Mouse (Mus musculus) hindbrain, embryonic 14.5 days (tissue): Measurements from ENCODE around the gene Sdc4. TPM values are rescaled to one million over a fixed set of nuclear protein-coding genes. Genes with fewer than 3 reads are reported as not detected.

Source experiments
- ATAC-seq: fragments of 200-750 bp; cut with Nextera tagmentation; 2 replicates; pipeline ENCODE4 v1.8.0; 2017; ENCODE audit warnings: moderate number of reproducible peaks, mild to moderate bottlenecking, moderate TSS enrichment, moderate library complexity; ENCODE audit not compliant: low FRiP score
- DNase-seq: peaks from one replicate; pipeline ENCODE4 v3.0.0-alpha.2; 2015; ENCODE audit warnings: low spot score
- H3K27ac ChIP-seq: fragments of 300-500 bp; sonication (generic); 2 replicates; pipeline ENCODE4 v1.5.1; 2014; ENCODE audit warnings: mild to moderate bottlenecking, moderate library complexity
- H3K27me3 ChIP-seq: fragments of 300-500 bp; sonication (generic); 2 replicates; pipeline ENCODE4 v1.6.1; 2014; ENCODE audit warnings: mild to moderate bottlenecking, low read length, mixed read lengths; ENCODE audit not compliant: control insufficient read depth, insufficient read depth
- H3K36me3 ChIP-seq: fragments of 300-500 bp; sonication (generic); replicated peaks from 2 replicates; pipeline ENCODE4 v1.6.1; 2014; ENCODE audit not compliant: control insufficient read depth, insufficient read depth
- H3K4me1 ChIP-seq: fragments of 300-500 bp; sonication (generic); replicated peaks from 2 replicates; pipeline ENCODE4 v1.6.1; 2014; ENCODE audit warnings: antibody characterized with exemption, low read length, mixed read lengths; ENCODE audit not compliant: control insufficient read depth, insufficient read depth
- H3K4me2 ChIP-seq: fragments of 300-500 bp; sonication (generic); replicated peaks from 2 replicates; pipeline ENCODE4 v1.6.1; 2014; ENCODE audit warnings: mild to moderate bottlenecking, moderate library complexity
- H3K4me3 ChIP-seq: fragments of 300-500 bp; sonication (generic); replicated peaks from 2 replicates; pipeline ENCODE4 v1.5.1; 2014; ENCODE audit warnings: mild to moderate bottlenecking, low read length
- H3K9ac ChIP-seq: fragments of 300-500 bp; sonication (generic); 2 replicates; pipeline ENCODE4 v1.6.1; 2014
- H3K9me3 ChIP-seq: fragments of 300-500 bp; sonication (generic); 2 replicates; pipeline ENCODE4 v1.6.1; 2016; ENCODE audit warnings: low read length; ENCODE audit not compliant: control insufficient read depth
- WGBS: fragments of 180-500 bp; shearing (Covaris S2); extraction: QIAGEN DNeasy Blood & Tissue Kit; methylation state at CpG from one replicate; pipeline ENCODE4 v1.1.7; 2014; 5-methylcytosine and 5-hydroxymethylcytosine counted together
- polyA plus RNA-seq: library from polyadenylated mRNA; unstranded; fragments of >200 nt; fragmentation: Nextera tagmentation; extraction: Ambion mirVana; gene quantifications from 2 replicates; pipeline ENCODE4 v1.2.1, GENCODE M21; 2014

The Sdc4 gene
- polyA plus RNA-seq, 1 experiment from 2014 or later = 9.3 TPM

DNA sequence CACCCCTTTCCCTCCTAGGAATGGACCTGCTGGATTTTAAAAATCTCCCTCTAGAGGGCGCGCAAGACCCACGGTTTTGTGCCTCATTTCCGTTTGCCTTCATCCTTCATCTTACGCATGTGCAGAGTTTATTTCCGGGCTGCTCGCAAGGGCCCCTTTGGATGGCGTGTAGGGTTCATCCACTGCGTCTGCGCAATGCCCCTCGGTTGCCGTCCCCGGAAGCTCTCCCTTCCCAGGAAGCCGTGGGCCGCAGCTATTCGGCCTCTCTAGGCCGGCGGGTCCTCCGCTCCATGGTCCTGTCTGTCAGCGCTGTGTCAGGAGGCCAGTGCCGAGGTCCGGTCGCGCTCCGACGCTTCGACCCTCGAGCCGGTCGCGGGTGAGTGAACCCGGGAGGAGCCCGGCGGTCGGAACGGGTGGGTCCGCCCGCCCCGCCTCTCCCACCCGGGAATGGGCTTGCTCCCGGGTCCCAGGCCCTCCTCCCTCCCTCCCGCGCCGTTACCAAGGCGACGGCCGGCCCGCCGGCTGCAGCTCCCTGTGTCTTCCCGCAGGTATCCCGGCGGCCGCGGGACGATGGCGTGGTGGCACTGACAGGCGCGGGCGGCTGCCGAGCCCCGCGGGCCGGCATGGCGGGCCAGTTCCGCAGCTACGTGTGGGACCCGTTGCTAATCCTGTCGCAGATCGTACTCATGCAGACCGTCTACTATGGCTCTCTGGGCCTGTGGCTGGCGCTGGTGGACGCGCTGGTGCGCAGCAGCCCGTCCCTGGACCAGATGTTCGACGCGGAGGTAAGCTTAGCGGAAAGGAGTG, 17.3 kb upstream of the Sdc4 start, which contains the start of gene Gm20458:
Gene Gm20458, plus strand, starts transcription at position 223 of the 807 bp plus-strand sequence.
- H3K4me3 ChIP-seq = peak within 1 kb of the TSS; percentile 73
- peak within 1 kb of the TSS; percentile 78 for H3K9ac ChIP-seq
- H3K27me3 ChIP-seq = no peaks in the 10 kb centered on the region
- H3K4me2 ChIP-seq = peak within 1 kb of the TSS; percentile 75
- H3K9me3 ChIP-seq = no peaks in the 10 kb centered on the region
- peaks cover 27% of the 10 kb centered on the region for H3K36me3 ChIP-seq
- DNase-seq (peak; percentile 95), ATAC-seq (peak; percentile 98)
- peaks cover 17% of the 10 kb centered on the region for H3K4me1 ChIP-seq
- H3K27ac ChIP-seq = peak within 1 kb of the TSS; percentile 93
- under 1% methylated on average over 65 of the region's 79 CpGs for WGBS

DNA sequence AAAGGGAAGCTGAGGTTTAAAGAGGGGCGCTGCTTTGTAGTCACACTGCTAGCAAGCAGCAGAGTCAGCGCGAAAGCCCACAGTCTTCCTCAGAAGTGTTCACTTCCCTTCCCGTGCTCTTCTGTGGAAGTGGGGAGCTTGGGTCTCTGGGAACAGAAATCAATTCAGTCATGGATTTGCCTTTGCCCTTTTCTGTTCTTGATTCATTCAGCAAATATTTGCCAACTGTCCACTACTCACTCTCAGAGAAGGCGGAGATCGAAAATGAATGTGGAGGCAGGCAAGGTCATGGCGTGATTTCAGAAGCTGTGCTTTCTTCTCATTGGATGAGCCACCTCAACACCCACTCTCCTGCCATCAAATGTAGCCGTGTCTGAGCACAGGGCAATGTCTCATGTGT, 14.8 kb upstream of the Sdc4 start:
- Histone ChIP-seq H3K9me3 (no peaks in the 10 kb centered on the region), H3K27ac (no peak overlapping the region), H3K4me3 (no peak overlapping the region), H3K4me1 (peaks cover 17% of the 10 kb centered on the region), H3K9ac (no peak overlapping the region), H3K27me3 (no peaks in the 10 kb centered on the region), H3K36me3 (peaks cover 3% of the 10 kb centered on the region; the same call in 1 of the 2 replicates), H3K4me2 (no peak overlapping the region)
- no peak for DNase-seq
- WGBS = 89% methylated on average over 8 of the region's 8 CpGs
- no peak for ATAC-seq

DNA sequence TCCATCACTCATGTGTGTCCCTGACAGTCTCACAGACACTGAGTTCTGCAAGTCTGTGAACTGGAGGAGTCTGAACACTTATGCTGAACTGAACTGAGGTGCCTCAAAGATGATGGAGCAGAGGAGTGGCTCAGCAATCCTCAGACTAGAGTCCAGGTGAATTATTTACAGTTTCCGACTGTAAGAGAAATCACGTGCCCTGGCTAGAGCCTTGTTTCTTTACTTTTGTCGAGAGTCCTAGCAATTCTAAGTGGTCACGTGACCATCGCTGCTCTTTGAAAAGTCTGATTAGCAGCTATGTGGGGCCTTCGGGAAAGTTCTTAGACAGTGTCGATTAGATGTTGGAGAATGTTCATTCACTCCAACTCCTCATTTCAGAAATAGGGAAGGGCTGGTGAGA, 14.3 kb upstream of the Sdc4 start:
- no peak overlapping the region for H3K9ac ChIP-seq

DNA sequence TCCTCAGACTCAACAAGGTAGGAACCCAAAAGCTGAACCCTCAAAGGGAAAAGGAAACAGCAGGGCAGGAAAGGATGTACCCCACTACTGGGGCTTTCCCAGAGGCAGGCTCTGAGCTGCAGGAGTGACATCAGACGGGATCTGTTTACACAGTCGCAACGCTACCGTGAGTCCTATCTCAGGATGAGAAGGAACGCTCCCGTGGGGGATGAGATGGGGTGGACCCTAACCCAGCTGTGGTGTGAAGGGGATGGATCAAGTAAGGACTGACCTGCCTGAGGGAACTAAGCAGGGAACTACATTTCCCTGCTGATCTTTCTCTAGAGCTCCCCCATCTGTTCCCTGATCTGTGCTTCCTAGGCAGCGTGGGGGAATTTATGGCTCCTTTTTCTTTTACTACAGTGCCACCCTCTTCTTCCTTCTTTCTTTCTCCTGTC, 13.2 kb upstream of the Sdc4 start, which contains the start of gene Sys1:
Gene Sys1, plus strand, starts transcription at position 101 of the 437 bp plus-strand sequence.
- no peak within 1 kb of the TSS for H3K27ac ChIP-seq
- H3K9ac ChIP-seq = no peak within 1 kb of the TSS
- no peak within 1 kb of the TSS for H3K4me3 ChIP-seq
- no peak for ATAC-seq
- peak; percentile 26 for DNase-seq
- H3K4me1 ChIP-seq = peaks cover 9% of the 10 kb centered on the region
- H3K9me3 ChIP-seq = no peaks in the 10 kb centered on the region
- under 1% methylated on average over 7 of the region's 7 CpGs for WGBS
- no peaks in the 10 kb centered on the region for H3K27me3 ChIP-seq
- H3K4me2 ChIP-seq = peak within 1 kb of the TSS; percentile 23
- H3K36me3 ChIP-seq = no peaks in the 10 kb centered on the region

More for the DNA sequence above, 14.3 kb upstream of the Sdc4 start:
- no peak overlapping the region for H3K4me2 ChIP-seq
- no peak for ATAC-seq
- H3K4me1 ChIP-seq = peaks cover 17% of the 10 kb centered on the region
- DNase-seq = no peak
- 66% methylated on average over 7 of the region's 7 CpGs for WGBS
- H3K36me3 ChIP-seq = no peaks in the 10 kb centered on the region
- H3K4me3 ChIP-seq = no peak overlapping the region
- no peaks in the 10 kb centered on the region for H3K9me3 ChIP-seq
- H3K27me3 ChIP-seq = no peaks in the 10 kb centered on the region
- H3K27ac ChIP-seq = no peak overlapping the region

DNA sequence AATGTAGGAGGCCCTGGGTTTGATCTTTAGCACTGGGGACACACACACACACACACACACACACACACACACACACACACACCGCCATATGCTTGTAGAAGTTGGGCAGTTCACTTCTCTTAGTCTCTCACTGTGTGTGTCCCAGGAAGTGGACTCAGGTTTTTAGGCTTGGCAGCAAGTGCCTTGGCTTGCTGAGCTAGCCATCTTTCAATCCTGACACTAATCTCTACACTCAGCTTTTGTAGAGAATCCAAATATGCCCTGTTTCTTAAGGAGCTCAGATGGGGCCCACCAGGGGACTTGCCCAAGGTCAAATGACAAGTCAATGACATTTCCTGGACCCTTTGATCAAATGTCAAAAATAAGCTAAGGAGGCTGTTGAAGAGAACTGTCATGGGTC, 12.7 kb upstream of the Sdc4 start:
- no peaks in the 10 kb centered on the region for H3K27me3 ChIP-seq
- no peak for ATAC-seq
- H3K4me2 ChIP-seq = peak overlapping the region; percentile 23
- H3K4me1 ChIP-seq = 0 out of 2 replicates have a peak, but pooled peaks cover 6% of the 10 kb centered on the region
- H3K36me3 ChIP-seq = no peaks in the 10 kb centered on the region
- H3K9me3 ChIP-seq = no peaks in the 10 kb centered on the region
- no peak overlapping the region for H3K9ac ChIP-seq
- WGBS = 87% methylated on average over 1 of the region's 1 CpGs
- no peak for DNase-seq
- no peak overlapping the region for H3K27ac ChIP-seq
- no peak overlapping the region for H3K4me3 ChIP-seq

DNA sequence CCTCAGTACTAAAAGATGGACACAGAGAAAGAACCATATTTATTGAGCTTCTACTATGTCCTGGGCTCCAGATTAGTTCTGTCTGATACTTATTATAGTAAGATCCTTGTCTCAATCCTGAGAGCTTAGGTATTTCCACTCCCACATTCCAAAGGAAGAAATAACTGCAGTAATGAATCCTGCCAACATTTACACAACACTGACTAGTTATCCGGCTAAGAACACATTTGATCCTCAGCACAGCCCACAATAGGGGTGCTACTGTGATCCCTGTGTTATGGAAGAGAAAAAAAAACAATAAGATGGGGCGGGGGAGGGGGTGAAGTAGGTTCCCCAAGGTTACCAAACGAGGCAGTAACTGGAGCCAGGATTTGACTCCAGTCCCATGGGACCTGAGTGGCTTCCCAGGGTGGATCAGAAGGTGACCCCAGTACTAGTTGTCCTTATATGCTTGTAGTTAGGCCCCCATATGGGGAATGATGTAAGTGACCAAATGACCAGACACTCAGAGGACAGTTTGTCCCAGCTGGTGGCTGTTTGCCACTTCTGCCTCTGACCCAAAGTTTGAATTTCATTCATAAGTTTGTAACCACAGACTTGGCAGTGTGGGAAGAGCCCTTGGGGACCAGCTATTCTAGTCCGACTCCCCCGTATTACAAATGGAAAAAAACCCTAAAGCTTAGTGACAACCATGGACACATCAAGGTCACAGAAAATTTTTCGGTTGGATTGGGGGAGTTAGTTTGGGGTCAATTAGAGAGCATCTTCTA, 11.9 kb upstream of the Sdc4 start:
- 84% methylated on average over 6 of the region's 6 CpGs for WGBS
- ATAC-seq (no peak), DNase-seq (no peak)
- no peak overlapping the region for H3K4me3 ChIP-seq
- no peak overlapping the region for H3K27ac ChIP-seq
- no peaks in the 10 kb centered on the region for H3K36me3 ChIP-seq
- H3K9ac ChIP-seq = no peak overlapping the region
- no peaks in the 10 kb centered on the region for H3K27me3 ChIP-seq
- H3K4me1 ChIP-seq = 0 out of 2 replicates have a peak, but pooled peaks cover 6% of the 10 kb centered on the region
- H3K9me3 ChIP-seq = no peaks in the 10 kb centered on the region
- no peak overlapping the region for H3K4me2 ChIP-seq

DNA sequence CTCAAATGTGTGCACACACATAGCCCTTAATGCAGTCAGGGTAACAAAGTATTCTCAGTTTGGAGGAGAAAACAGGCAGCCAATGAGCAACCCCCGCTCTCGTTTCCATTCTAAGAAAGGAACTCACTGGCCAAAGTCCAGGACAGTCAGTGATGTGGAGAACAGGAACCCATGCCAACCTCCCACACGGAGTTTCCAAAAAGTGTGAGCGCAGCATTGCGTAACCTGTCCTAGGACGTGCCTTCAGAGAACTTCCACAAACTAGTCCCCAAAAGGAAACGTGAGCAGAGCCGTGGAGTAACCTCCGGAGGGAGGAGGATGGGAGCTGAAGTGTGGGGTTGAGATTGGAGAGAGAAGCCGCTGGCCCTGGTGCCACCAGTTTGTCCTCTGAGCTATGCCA, 11.2 kb upstream of the Sdc4 start:
- Histone ChIP-seq H3K27me3 (no peaks in the 10 kb centered on the region), H3K9ac (no peak overlapping the region), H3K9me3 (no peaks in the 10 kb centered on the region), H3K36me3 (no peaks in the 10 kb centered on the region), H3K4me3 (no peak overlapping the region), H3K27ac (no peak overlapping the region), H3K4me1 (0 out of 2 replicates have a peak, but pooled peaks cover 6% of the 10 kb centered on the region), H3K4me2 (no peak overlapping the region)
- no peak for ATAC-seq
- DNase-seq = no peak
- WGBS = 82% methylated on average over 10 of the region's 10 CpGs

DNA sequence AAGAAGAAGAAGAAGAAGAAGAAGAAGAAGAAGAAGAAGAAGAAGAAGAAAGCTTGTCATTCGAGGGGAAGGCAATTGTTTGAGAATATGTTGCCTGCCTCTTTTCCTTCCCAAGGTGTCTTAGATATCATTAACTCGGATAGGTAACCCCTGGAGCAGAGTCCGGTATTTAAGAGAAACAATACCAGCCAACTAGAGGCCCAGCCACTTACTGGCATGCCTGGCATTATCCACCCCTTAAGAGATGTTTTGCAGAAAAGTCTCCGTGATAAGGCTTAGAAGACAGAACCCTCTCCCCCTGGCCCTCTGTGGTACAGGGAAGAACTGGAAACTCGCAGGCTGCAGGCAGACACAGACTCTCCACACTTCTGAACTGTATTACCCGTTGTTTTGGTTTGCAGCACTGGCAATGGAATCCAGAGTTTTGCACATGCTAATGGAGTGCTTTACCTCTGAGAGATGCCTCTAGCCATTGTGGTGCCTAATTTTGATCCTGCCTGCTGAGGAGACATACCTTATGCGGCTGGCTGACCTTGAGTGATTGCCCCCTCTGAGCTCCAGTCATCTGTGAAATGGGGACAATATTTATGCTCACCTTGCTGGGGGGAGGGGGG, 10.3 kb upstream of the Sdc4 start:
- WGBS = 67% methylated on average over 7 of the region's 7 CpGs
- ATAC-seq (no peak), DNase-seq (no peak)
- Histone ChIP-seq H3K9me3 (no peaks in the 10 kb centered on the region), H3K36me3 (no peaks in the 10 kb centered on the region), H3K9ac (no peak overlapping the region), H3K4me3 (no peak overlapping the region), H3K27me3 (no peaks in the 10 kb centered on the region), H3K4me1 (0 out of 2 replicates have a peak, but pooled peaks cover 6% of the 10 kb centered on the region), H3K4me2 (no peak overlapping the region), H3K27ac (no peak overlapping the region)
